Mouse (Mus musculus): Measurements from ENCODE around the gene Anxa10. TPM values are rescaled to one million over a fixed set of nuclear protein-coding genes. Genes with fewer than 3 reads are reported as not detected.

Gene Anxa10
- not detected in 2 replicates for polyA plus RNA-seq (2012; rRNA removed)

GRCm38 (mm10) chr8:62123098-62123497 is at the start of gene Anxa10:
Gene Anxa10, minus strand, starts transcription at chr8:62123150.

Other genes starting within 250 kb of the Anxa10 start
- 51.0 and 62.6 TPM in 2 replicates for gene Palld, start 220.5 kb downstream of the Anxa10 start, polyA plus RNA-seq (2012; rRNA removed)
- 0.78 and 2.6 TPM in 2 replicates for gene Ddx60, start 195.1 kb downstream of the Anxa10 start, polyA plus RNA-seq (2012; rRNA removed)

Data from colon, adult 2 months (tissue).